ENCODE assay signal across 8 mouse cellular contexts in genomic region chr7:144587291-144587690, GRCm38 (mm10). TPM values are rescaled to one million over a fixed set of nuclear protein-coding genes. Genes with fewer than 3 reads are reported as not detected.
DNase-seq lines count a peak whose midpoint lies in the region; ATAC-seq and TF ChIP-seq lines count a peak whose summit lies in the region.

No protein-coding gene starts in this region.

- no peaks in the 10 kb centered on the region for H3K4me1 ChIP-seq in intestine, postnatal 0 days (replicated peaks; ENCODE audit: control insufficient read depth, insufficient read depth, low read length)
- H3K4me1 ChIP-seq in intestine, embryonic 16.5 days (ENCODE audit: control insufficient read depth, insufficient read depth, low read length): peaks cover 7% of the 10 kb centered on the region; the same call in 1 of the 2 replicates
- H3K4me1 ChIP-seq in E14TG2a.4 (replicated peaks; ENCODE audit: low read depth, low read length): peaks cover 12% of the 10 kb centered on the region
- peaks cover 11% of the 10 kb centered on the region; the same call in 1 of the 2 replicates for H3K4me1 ChIP-seq in heart, embryonic 12.5 days (replicated peaks)

- no peaks in the 10 kb centered on the region for H3K27me3 ChIP-seq in intestine, postnatal 0 days (replicated peaks; ENCODE audit: control insufficient read depth, insufficient read depth, low read length)
- no peaks in the 10 kb centered on the region for H3K27me3 ChIP-seq in intestine, embryonic 16.5 days (replicated peaks; ENCODE audit: control insufficient read depth, insufficient read depth, low read length)
- peaks cover 12% of the 10 kb centered on the region for H3K27me3 ChIP-seq in E14TG2a.4 (ENCODE audit: insufficient read depth, low read length)
- H3K27me3 ChIP-seq in heart, embryonic 12.5 days (replicated peaks): peaks cover 13% of the 10 kb centered on the region; the same call in 1 of the 2 replicates

- H3K4me3 ChIP-seq in intestine, postnatal 0 days (ENCODE audit: low read depth, low read length): no peak overlapping the region
- no peak overlapping the region for H3K4me3 ChIP-seq in intestine, embryonic 16.5 days (ENCODE audit: low read length)
- H3K4me3 ChIP-seq in E14TG2a.4 (replicated peaks; ENCODE audit: low read length): no peak overlapping the region
- no peak overlapping the region for H3K4me3 ChIP-seq in heart, embryonic 12.5 days

- H3K9me3 ChIP-seq in intestine, postnatal 0 days (ENCODE audit: control insufficient read depth): no peaks in the 10 kb centered on the region
- H3K9me3 ChIP-seq in intestine, embryonic 16.5 days (ENCODE audit: control insufficient read depth, low read length): no peaks in the 10 kb centered on the region
- no peaks in the 10 kb centered on the region for H3K9me3 ChIP-seq in E14TG2a.4 (ENCODE audit: low read length)
- H3K9me3 ChIP-seq in heart, embryonic 12.5 days (replicated peaks): no peaks in the 10 kb centered on the region

- DNase-seq in adrenal gland, adult 18-20 months (ENCODE audit: low spot score in 2 of 2): peak; percentile 42 to 51
- DNase-seq in kidney, postnatal 14 days: peak; percentile 49
- peak; percentile 39 for DNase-seq in mesoderm, embryonic 11.5 days (ENCODE audit: low read depth, low spot score)
- DNase-seq in spleen, adult 12 weeks (ENCODE audit: low spot score): no peak

- H3K4me2 ChIP-seq in intestine, postnatal 0 days (replicated peaks; ENCODE audit: low read depth): no peak overlapping the region
- H3K4me2 ChIP-seq in intestine, embryonic 16.5 days (ENCODE audit: low read depth, low read length): no peak overlapping the region
- no peak overlapping the region for H3K4me2 ChIP-seq in heart, embryonic 12.5 days

- ATAC-seq in intestine, postnatal 0 days: no peak
- no peak for ATAC-seq in intestine, embryonic 16.5 days
- no peak for ATAC-seq in heart, embryonic 12.5 days (ENCODE audit: insufficient number of reproducible peaks, low FRiP score)

- no peak overlapping the region for H3K9ac ChIP-seq in intestine, postnatal 0 days (ENCODE audit: low read depth, low read length)
- no peak overlapping the region for H3K9ac ChIP-seq in intestine, embryonic 16.5 days (ENCODE audit: low read depth, low read length)
- no peak overlapping the region for H3K9ac ChIP-seq in heart, embryonic 12.5 days

- no peaks in the 10 kb centered on the region for H3K36me3 ChIP-seq in intestine, postnatal 0 days (ENCODE audit: control insufficient read depth, insufficient read depth)
- H3K36me3 ChIP-seq in intestine, embryonic 16.5 days (ENCODE audit: control insufficient read depth, insufficient read depth, low read length): no peaks in the 10 kb centered on the region
- H3K36me3 ChIP-seq in E14TG2a.4 (ENCODE audit: insufficient read depth, low read length): no peaks in the 10 kb centered on the region
- H3K36me3 ChIP-seq in heart, embryonic 12.5 days: no peaks in the 10 kb centered on the region

- TF ChIP-seq CTCF in intestine, postnatal 0 days (IDR thresholded peaks at IDR 0.05; ENCODE audit: low read depth): peak; percentile 80
- TF ChIP-seq CTCF in E14TG2a.4 (conservative IDR thresholded peaks at IDR 0.05; ENCODE audit: low read length): peak; percentile 31

- no peak overlapping the region for H3K27ac ChIP-seq in intestine, postnatal 0 days (ENCODE audit: low read depth, low read length)
- H3K27ac ChIP-seq in intestine, embryonic 16.5 days (ENCODE audit: low read length): no peak overlapping the region
- H3K27ac ChIP-seq in heart, embryonic 12.5 days (ENCODE audit: poor library complexity, severe bottlenecking): no peak overlapping the region

- 40% methylated on average over 2 of the region's 2 CpGs for WGBS in intestine, postnatal 0 days
- 46% methylated on average over 2 of the region's 2 CpGs for WGBS in intestine, embryonic 16.5 days
- WGBS in heart, embryonic 12.5 days: 30% methylated on average over 2 of the region's 2 CpGs

RNA-seq across cellular contexts. Expression of gene Fadd, which starts 5.0 kb away (rescaled TPM):
- polyA plus RNA-seq in intestine, postnatal 0 days (2015; fragmentation: Nextera tagmentation; extraction: Ambion mirVana): 12.5 and 13.4 TPM in 2 replicates
- 13.8 and 13.9 TPM in 2 replicates for polyA plus RNA-seq in intestine, embryonic 16.5 days (2015; fragmentation: Nextera tagmentation; extraction: Ambion mirVana)
- 1 to 10 TPM; 7.8 to 8.5 TPM for total RNA-seq in adrenal gland, adult 18-20 months (2021)
- polyA plus RNA-seq in heart, embryonic 12.5 days (2016; fragmentation: Nextera tagmentation; extraction: Ambion mirVana): 12.1 and 12.3 TPM in 2 replicates

RNA-seq across cellular contexts. Expression of gene Ppfia1, which starts 33.8 kb away (rescaled TPM):
- 15.2 and 17.2 TPM in 2 replicates for polyA plus RNA-seq in intestine, postnatal 0 days (2015; fragmentation: Nextera tagmentation; extraction: Ambion mirVana)
- polyA plus RNA-seq in intestine, embryonic 16.5 days (2015; fragmentation: Nextera tagmentation; extraction: Ambion mirVana): 13.8 TPM in 2 replicates
- total RNA-seq in adrenal gland, adult 18-20 months (2021): 10 to 100 TPM; 40.6 to 56.2 TPM
- 29.2 and 35.2 TPM in 2 replicates for polyA plus RNA-seq in heart, embryonic 12.5 days (2016; fragmentation: Nextera tagmentation; extraction: Ambion mirVana)
